Mouse (Mus musculus) layer of hippocampus, postnatal 14 days (tissue): ENCODE measurements around the gene Rpl23a. TPM values are rescaled to one million over a fixed set of nuclear protein-coding genes. Genes with fewer than 3 reads are reported as not detected.
A peak's percentile ranks its signal among the peaks of the same experiment; 100 is the strongest.
"Not testable (repeated sequence)": the region's sequence is repeated elsewhere in the genome, so short reads cannot be mapped to it uniquely, and the experiment has no call there.

ENCODE experiments used
- DNase-seq, 2 experiments: peaks; one replicate each; pipeline ENCODE4 v3.0.0; 2021 to 2022; ENCODE audit warnings: low spot score in 2 of 2, mixed read lengths in 1 of 2
- total RNA-seq, 2 experiments: library from RNA; stranded (reverse); gene quantifications; 2 replicates each; pipeline ENCODE4 v1.2.3; 2021

Rpl23a gene
- total RNA-seq, 2 experiments from 2014 or later: 674 to 733 TPM

DNA sequence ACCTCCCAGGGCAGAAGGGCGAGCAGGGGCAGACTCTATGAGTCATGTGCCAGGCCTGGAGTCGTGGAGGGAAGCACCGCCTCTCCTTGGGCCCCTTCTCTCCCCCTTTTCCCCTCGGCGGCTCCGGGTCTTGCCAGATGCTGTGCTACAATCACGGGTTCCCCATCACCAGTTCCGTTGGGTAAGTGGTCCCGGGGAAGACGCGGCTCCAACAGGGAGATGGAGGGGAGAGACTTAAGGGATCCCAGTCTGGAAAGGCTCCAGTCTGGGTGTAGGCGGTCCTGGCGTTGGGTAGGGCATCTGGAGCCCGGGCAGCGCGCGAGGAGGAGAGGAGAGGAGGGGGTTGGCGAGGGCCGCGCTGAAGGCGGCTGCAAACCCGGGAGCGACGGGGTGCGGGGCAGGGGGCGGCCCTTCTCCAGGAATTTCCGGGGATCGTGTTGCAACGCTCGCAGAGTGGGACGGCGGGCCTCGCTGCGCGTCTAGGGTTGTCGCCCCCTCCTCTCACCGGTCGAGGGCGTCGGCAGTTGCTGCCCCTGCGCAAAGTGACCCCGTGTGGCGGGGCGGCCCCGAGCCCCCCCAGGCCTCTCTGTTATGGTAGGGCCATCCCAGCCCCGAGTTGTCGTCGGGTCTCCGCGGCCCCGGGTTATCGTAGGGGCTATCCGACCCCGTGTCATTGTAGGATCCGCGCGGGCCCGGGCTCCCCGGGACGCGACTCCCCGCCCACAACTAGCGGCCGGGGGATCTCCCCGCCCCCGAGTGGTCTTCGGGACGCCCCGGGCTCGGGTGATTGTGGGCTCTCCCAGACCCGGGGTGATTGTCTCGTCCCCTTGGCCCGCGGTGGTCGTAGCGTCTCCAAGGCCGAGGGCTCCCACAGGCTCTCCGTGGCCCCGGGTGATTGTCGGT lies 5.2 kb upstream of the Rpl23a start, which contains the start of gene Rab34:
TSS of gene Rab34 (plus strand) at position 100 of the 903 bp plus-strand sequence.
- peak; percentile 78 to 85 for DNase-seq

- not testable (repeated sequence) for DNase-seq
Measured at GRCm38 (mm10) chr11:78184702-78185101, 1.3 kb upstream of the Rpl23a start.

GRCm38 (mm10) chr11:78183884-78184514 lies 615 bp upstream of the Rpl23a start:
- DNase-seq: no peak

DNA sequence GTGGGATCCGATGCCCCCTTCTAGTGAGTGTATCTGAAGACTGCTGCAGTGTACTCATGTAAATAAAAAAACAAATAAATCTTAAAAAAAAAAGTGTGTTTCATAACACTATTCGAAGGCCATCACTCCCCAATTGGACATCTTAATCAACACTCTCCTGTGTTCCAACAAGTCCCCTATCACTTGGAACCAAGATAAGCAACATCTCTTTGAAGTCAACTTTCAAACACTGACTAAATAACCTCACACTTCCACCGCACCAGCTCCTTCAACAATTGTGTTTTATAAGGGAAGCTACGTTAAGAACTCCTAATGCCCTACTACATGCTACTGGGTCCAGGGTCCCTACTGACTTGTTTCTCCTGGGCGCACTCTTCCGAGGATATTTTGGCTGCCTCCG lies 934 bp downstream of the Rpl23a start:
- no peak for DNase-seq

DNA sequence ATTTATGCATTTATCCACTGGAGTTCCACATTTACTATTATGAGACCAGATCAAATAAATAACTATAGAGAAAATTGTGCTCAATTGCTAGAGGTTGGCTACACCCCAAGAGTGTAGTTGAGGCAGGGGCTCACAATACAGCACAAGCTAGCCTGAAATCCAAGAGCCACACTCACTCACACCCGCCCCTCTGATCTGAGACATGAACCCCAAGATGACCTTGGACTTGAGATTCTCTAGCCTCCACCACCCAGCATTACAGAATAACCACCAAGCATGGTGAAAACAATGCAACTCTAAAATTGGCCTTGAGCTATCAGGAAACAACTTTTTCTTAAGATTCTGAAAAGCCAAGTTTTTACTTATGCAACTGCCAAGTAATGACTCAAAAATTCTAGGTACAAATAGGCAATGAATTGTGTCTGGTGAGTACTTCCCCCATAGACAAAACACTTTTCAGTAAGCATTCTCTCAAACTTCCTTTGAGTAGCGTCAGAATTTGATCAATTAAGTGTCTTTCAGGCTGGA lies 1.5 kb downstream of the Rpl23a start:
- no peak for DNase-seq

DNA sequence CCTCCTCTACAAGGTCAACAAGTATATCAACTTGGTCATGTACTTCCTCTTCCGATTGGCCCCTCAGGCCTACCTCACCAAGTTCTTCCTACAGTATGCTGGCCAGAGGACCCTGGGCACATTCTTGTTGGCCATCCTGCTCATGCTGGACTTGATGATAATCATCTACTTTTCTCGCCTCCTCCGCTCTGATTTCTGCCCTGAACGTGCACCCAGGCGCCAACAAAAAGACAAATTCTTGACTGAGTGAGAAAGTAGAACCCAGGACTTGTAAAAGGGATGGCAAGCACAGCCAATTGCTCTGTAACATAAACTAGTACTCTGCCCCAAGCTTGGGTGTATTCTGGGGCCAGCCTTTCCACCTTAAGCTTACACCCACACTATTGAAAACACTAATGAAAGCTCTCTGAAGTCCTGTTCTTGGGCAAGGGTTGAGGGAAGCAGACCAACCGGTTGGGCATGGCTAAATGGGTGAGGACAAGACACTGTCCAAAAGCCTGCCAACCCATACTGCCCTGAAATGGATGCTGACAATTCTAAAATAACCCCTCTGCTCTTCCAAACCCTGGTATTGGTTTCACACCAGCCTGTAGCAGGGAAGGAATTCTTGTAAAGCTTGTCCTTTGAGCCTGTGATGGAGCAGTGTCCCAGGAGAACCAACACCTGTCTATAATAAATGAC lies 3.2 kb downstream of the Rpl23a start:
- DNase-seq: no peak

DNA sequence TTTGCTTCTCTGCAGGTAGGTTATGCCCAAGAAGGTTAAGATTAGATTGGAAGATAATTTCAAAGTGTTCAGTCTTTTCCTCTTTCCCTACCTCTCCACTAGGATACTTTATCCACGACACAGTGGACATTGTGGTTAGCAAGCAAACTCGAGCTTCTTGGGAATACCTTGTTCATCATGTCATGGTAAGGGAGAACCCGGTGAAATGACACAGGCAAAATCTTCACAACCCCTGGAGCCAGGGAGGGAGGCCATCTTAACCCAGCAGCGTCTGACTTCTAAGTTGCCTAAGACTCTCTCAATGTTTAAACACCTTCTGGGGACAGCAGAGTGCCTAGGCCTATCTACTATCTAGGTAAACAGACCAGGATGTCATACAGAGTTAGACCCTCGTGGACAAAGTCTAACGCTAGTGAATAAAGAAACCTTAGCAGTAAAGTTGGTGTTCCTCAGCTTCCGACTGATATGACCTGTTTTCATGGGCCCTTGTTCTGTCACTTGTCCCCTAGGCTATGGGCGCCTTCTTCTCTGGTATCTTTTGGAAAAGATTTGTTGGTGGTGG lies 3.9 kb downstream of the Rpl23a start:
- no peak for DNase-seq

GRCm38 (mm10) chr11:78178859-78179437 lies 4.4 kb downstream of the Rpl23a start:
- peak; percentile 69 to 85 for DNase-seq

GRCm38 (mm10) chr11:78177903-78178858 lies 5.2 kb downstream of the Rpl23a start:
- peak; percentile 96 for DNase-seq

- no peak for DNase-seq
Measured at GRCm38 (mm10) chr11:78177437-78177836, 5.9 kb downstream of the Rpl23a start.

DNA sequence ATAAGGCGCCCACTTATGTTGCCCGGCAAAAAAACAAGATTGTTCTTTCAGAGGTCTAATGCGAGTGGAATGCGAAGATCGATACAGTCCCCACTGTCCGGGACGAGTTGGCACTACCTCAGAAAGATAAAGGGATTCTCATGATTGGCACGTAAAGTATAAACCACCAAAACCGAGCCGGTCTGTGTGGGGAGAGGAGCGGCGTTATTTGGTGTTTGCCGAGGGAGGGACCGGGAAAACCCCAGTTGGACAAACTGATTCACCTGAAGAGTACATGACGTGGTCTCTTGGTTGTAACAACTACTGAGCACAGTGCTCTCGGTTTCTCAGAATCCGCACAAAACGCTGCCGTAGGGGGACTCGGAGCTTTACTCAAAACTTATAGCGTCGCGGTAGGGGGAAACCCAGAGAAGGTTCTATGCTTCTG lies 6.5 kb downstream of the Rpl23a start:
- DNase-seq: no peak

GRCm38 (mm10) chr11:78176402-78176862 lies 7.0 kb downstream of the Rpl23a start, which contains the start of the genes Nek8 and Tlcd1:
Gene Nek8 (minus strand): TSS chr11:78176675.
Gene Tlcd1 (plus strand): TSS chr11:78176711.
- DNase-seq: peak; percentile 83 to 84

- DNase-seq: no peak
Measured at GRCm38 (mm10) chr11:78175771-78176401, 7.5 kb downstream of the Rpl23a start.

DNA sequence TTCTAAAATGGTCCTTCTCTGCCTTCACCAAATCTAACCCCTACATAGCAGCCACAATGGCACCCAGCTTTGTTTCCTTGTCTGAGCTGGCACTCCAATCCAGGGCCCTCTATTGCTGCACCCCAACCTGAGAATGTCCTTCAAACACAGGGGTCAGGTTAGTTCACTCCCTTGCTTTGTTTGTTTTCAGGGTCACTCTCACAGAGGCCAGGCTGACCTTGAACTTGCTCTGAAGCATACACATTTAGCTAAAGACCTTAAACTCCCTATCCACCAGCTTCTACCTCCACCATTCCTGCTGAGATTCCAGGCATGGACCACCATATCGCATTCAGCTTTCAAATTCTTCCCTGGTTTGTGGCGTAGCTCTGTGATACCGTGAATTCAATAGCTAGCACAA lies 8.9 kb downstream of the Rpl23a start:
- no peak for DNase-seq

GRCm38 (mm10) chr11:78172748-78173383 lies 10.5 kb downstream of the Rpl23a start:
- DNase-seq: no peak

DNA sequence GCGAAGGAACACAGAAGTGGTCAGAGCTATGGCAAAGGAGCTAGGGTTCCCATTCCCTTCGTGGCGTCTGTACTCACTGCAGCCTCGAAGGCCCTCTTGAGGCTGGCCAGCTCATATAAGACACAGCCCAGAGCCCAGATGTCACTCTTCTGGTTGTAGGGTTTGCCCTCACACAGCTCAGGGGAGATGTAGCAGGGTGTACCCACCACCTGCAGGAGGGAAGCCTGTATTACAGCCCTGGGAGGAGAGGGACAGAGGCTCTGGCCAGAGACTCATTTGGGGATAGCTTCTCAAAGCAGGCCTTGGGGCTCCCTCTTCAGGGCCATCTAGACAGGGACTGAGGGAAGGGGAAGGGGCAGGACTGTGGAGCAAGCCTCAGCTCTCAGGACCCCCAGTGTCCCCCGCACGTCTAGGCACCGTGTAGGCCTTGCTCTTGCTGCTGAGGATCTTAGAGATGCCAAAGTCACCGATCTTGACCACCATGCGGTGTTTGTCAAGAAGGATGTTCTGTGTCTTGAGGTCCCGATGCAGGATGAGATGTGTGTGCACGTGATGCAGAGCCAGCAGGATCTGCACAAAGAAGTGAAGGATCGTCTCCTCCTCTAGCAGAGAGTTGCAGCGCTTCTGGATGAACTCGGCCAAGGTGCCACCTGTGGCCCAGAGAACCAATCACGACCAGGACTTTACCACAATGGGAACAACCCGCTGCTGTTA lies 11.2 kb downstream of the Rpl23a start:
- DNase-seq: no peak

DNA sequence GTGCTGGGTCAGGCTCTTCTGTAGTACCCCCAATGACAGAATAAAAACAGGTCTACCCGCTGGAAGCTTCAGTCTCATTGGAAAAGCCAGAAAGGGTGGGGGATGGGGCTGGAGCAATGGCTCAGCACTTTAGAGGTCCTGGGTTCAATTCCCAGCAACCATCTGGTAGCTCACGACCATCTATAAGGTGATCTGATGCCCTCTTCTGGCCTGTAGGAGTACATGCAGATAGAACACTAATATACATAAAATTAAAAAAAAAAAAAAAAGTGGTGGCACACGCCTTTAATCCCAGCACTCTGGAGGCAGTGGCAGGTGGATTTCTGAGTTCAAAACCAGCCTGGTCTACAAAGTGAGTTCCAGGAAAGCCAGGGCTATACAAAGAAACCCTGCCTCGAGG lies 12.1 kb downstream of the Rpl23a start:
- no peak for DNase-seq

- DNase-seq: no peak
Measured at GRCm38 (mm10) chr11:78170306-78170705, 13.1 kb downstream of the Rpl23a start.
